Mouse (Mus musculus): ENCODE measurements at regions not wholly inside any gene's neighbourhood (a gene's known extent, or its start where the extent isn't known, plus 50 kb on each side); places are given as distances from the start of the nearest gene placed in this dataset.
A peak's percentile ranks its signal among the peaks of the same experiment; 100 is the strongest.

DNA sequence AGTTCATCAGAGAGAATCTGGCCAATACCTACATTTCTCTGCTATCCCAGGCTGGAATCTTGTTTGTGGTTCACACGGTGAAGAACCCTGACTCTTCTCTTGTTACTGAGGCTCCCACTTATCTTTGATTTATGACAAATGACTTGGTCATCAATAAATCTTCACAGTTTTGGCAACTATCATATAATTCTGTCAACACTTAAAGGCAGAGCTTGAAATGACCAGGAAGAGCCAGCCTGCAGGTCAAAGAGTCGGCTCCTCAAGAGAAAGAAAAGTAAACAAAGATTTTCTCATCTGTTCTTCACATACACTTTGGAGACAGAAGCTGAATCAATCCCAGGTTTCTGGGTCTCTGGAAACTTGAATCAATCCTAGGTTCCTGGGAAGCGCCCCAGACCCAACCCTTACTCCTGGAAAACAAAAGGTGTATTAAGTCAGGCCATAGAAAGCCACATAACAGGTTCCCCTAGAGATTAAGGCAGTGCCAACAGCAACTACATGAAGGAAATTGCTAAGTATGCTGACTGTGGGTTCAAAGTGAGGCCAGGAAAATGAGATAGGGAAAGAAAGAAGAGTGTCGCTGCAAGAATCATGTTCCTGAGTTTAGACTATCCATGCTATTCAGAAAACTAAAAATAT, 56.7 kb upstream of the Mad2l1 start:
- Histone ChIP-seq H3K36me3 (ENCODE audit: control insufficient read depth, insufficient read depth, low read length, poor library complexity, severe bottlenecking) (no peaks in the 10 kb centered on the region), H3K9ac (ENCODE audit: insufficient read depth, low read depth, low read length, poor library complexity, severe bottlenecking) (no peak overlapping the region), H3K4me1 (ENCODE audit: control insufficient read depth in 2 of 2, insufficient read depth in 2 of 2, low read length in 2 of 2, poor library complexity in 1 of 2) (no peaks in the 10 kb centered on the region), H3K27ac (ENCODE audit: insufficient read depth, low read depth, low read length, poor library complexity, severe bottlenecking) (no peak overlapping the region), H3K9me3 (ENCODE audit: control insufficient read depth, insufficient read depth, low read depth, low read length) (no peaks in the 10 kb centered on the region), H3K4me3 (ENCODE audit: insufficient read depth in 1 of 2, low read depth in 1 of 2, low read length in 2 of 2, poor library complexity in 1 of 2, severe bottlenecking in 1 of 2) (no peak overlapping the region)
- no peak for TF ChIP-seq ZC3H11A (IDR thresholded peaks at IDR 0.05; ENCODE audit: borderline replicate concordance, low read depth, low read length)
- in situ Hi-C loops (cut with MboI; ENCODE audit: low sequenced_read_pairs in 2 of 2, unreplicated experiment in 2 of 2) = no loop called here
- no peak for DNase-seq (ENCODE audit: low read depth, low spot score)

DNA sequence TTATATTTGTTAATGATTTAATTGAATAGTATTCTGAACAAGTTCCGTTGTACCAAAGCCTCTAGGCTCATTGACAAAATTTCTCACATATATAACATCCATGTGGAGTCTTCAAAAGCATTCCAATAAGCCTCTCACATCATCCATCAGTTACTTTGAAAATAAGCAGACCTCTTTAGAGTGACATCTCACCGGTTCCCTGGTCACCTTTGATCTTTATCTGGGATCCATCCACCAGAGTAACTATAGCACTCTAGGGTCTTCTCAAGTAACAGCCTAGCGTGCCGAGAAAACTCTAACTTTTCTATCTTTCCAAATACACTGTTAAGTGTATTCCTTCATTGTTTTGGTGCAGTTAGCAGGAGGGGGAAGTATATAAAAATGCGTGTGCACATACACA, 55.6 kb upstream of the Mad2l1 start:
- no peak for TF ChIP-seq MAFK (IDR thresholded peaks at IDR 0.05; ENCODE audit: insufficient read depth, low read depth, low read length)
- no peak for TF ChIP-seq CHD2 (IDR thresholded peaks at IDR 0.05; ENCODE audit: low read depth, low read length)
- TF ChIP-seq ZNF384 (IDR thresholded peaks at IDR 0.05; ENCODE audit: low read depth, low read length) = no peak
- no peak for TF ChIP-seq ZC3H11A (IDR thresholded peaks at IDR 0.05; ENCODE audit: borderline replicate concordance, low read depth, low read length)
- TF ChIP-seq HCFC1 (IDR thresholded peaks at IDR 0.05; ENCODE audit: borderline replicate concordance, insufficient read depth, low read length) = no peak
- in situ Hi-C loops (cut with MboI; ENCODE audit: low sequenced_read_pairs in 2 of 2, unreplicated experiment in 2 of 2) = no loop called here
- Histone ChIP-seq H3K27ac (ENCODE audit: insufficient read depth, low read depth, low read length, poor library complexity, severe bottlenecking) (no peak overlapping the region), H3K4me1 (ENCODE audit: control insufficient read depth in 2 of 2, insufficient read depth in 2 of 2, low read length in 2 of 2, poor library complexity in 1 of 2) (no peaks in the 10 kb centered on the region), H3K4me3 (ENCODE audit: insufficient read depth in 1 of 2, low read depth in 1 of 2, low read length in 2 of 2, poor library complexity in 1 of 2, severe bottlenecking in 1 of 2) (no peak overlapping the region), H3K9me3 (ENCODE audit: control insufficient read depth, insufficient read depth, low read depth, low read length) (no peaks in the 10 kb centered on the region), H3K9ac (ENCODE audit: insufficient read depth, low read depth, low read length, poor library complexity, severe bottlenecking) (no peak overlapping the region), H3K36me3 (ENCODE audit: control insufficient read depth, insufficient read depth, low read length, poor library complexity, severe bottlenecking) (no peaks in the 10 kb centered on the region)
- no peak for DNase-seq (ENCODE audit: low read depth, low spot score)

GRCm38 (mm10) chr6:66480207-66480606, 55.0 kb upstream of the Mad2l1 start:
- Histone ChIP-seq H3K9me3 (ENCODE audit: control insufficient read depth, insufficient read depth, low read depth, low read length) (0 out of 2 replicates have a peak, but pooled peaks cover 2% of the 10 kb centered on the region), H3K4me3 (ENCODE audit: insufficient read depth in 1 of 2, low read depth in 1 of 2, low read length in 2 of 2, poor library complexity in 1 of 2, severe bottlenecking in 1 of 2) (no peak overlapping the region), H3K36me3 (ENCODE audit: control insufficient read depth, insufficient read depth, low read length, poor library complexity, severe bottlenecking) (no peaks in the 10 kb centered on the region), H3K9ac (ENCODE audit: insufficient read depth, low read depth, low read length, poor library complexity, severe bottlenecking) (no peak overlapping the region), H3K27ac (ENCODE audit: insufficient read depth, low read depth, low read length, poor library complexity, severe bottlenecking) (no peak overlapping the region), H3K4me1 (ENCODE audit: control insufficient read depth in 2 of 2, insufficient read depth in 2 of 2, low read length in 2 of 2, poor library complexity in 1 of 2) (no peaks in the 10 kb centered on the region)
- in situ Hi-C loops (cut with MboI; ENCODE audit: low sequenced_read_pairs in 2 of 2, unreplicated experiment in 2 of 2) = no loop called here
- peak; percentile 38 for DNase-seq (ENCODE audit: low read depth, low spot score)
- peak; percentile 22; the same call in 1 of the 2 replicates for TF ChIP-seq ZC3H11A (IDR thresholded peaks at IDR 0.05; ENCODE audit: borderline replicate concordance, low read depth, low read length)
- no peak for TF ChIP-seq CHD2 (IDR thresholded peaks at IDR 0.05; ENCODE audit: low read depth, low read length)

DNA sequence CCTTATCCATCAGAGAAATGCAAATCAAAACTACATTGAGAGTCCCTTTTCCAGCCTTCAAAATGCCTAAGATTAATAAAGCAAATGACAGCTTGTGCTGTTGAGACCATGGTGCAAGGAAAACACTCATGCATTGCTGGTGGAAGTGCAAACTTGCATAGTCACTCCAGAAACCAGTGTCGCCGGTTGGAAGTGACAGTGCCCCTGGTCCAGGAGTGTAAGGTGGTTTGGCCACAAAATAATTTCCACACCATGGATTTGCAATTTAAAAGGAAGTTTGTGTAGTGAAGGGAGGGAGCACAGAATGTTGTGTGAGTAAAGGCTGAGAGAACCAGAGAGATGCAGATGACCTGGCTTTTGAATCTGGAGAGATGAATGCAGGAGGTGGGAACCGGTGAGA, 52.4 kb upstream of the Mad2l1 start:
- DNase-seq (ENCODE audit: low read depth, low spot score) = no peak
- H3K4me1 ChIP-seq (ENCODE audit: control insufficient read depth in 2 of 2, insufficient read depth in 2 of 2, low read length in 2 of 2, poor library complexity in 1 of 2) = no peaks in the 10 kb centered on the region
- in situ Hi-C loops (cut with MboI; ENCODE audit: low sequenced_read_pairs in 2 of 2, unreplicated experiment in 2 of 2) = no loop called here

More for the DNA sequence above, 52.4 kb upstream of the Mad2l1 start:
- Histone ChIP-seq H3K27ac (ENCODE audit: insufficient read depth, low read depth, low read length, poor library complexity, severe bottlenecking) (no peak overlapping the region), H3K4me3 (ENCODE audit: insufficient read depth in 1 of 2, low read depth in 1 of 2, low read length in 2 of 2, poor library complexity in 1 of 2, severe bottlenecking in 1 of 2) (no peak overlapping the region), H3K36me3 (ENCODE audit: control insufficient read depth, insufficient read depth, low read length, poor library complexity, severe bottlenecking) (no peaks in the 10 kb centered on the region), H3K9ac (ENCODE audit: insufficient read depth, low read depth, low read length, poor library complexity, severe bottlenecking) (no peak overlapping the region), H3K9me3 (ENCODE audit: control insufficient read depth, insufficient read depth, low read depth, low read length) (0 out of 2 replicates have a peak, but pooled peaks cover 2% of the 10 kb centered on the region)
- TF ChIP-seq CHD2 (IDR thresholded peaks at IDR 0.05; ENCODE audit: low read depth, low read length) = no peak
